Mouse (Mus musculus) bone marrow macrophage, adult 2 months (primary cell): ENCODE results near the gene Tsen2. TPM values are rescaled to one million over a fixed set of nuclear protein-coding genes. Genes with fewer than 3 reads are reported as not detected.

Experiments
- H3K27ac ChIP-seq: 2 replicates; pipeline ENCODE4 v1.5.1; 2012; ENCODE audit warnings: low read depth, low read length; ENCODE audit not compliant: insufficient read depth
- H3K4me1 ChIP-seq: 2 replicates; pipeline ENCODE4 v1.6.1; 2012; ENCODE audit warnings: low read length; ENCODE audit not compliant: control insufficient read depth, insufficient read depth
- H3K4me3 ChIP-seq: 2 replicates; pipeline ENCODE4 v1.5.1; 2012; ENCODE audit warnings: mild to moderate bottlenecking, low read length, moderate library complexity; ENCODE audit not compliant: insufficient read depth
- CTCF ChIP-seq: IDR thresholded peaks from 2 replicates; pipeline ENCODE4 v1.5.1; 2012; ENCODE audit warnings: low read depth, mild to moderate bottlenecking, low read length, moderate library complexity
- POLR2A ChIP-seq: IDR thresholded peaks from 2 replicates; pipeline ENCODE4 v1.6.1; 2012; ENCODE audit warnings: mild to moderate bottlenecking, low read depth, low read length, borderline replicate concordance
- polyA plus RNA-seq: library from polyadenylated mRNA; stranded (reverse); fragments of >200 nt; gene quantifications from 2 replicates; pipeline ENCODE4 v1.2.4, GENCODE M21; 2012; ENCODE audit not compliant: missing spikeins, insufficient read depth, insufficient read length

Gene Tsen2
- polyA plus RNA-seq, 1 experiment = 6.5 TPM

- H3K27ac ChIP-seq = no peak overlapping the region
- no peak overlapping the region for H3K4me3 ChIP-seq
- peaks cover 14% of the 10 kb centered on the region for H3K4me1 ChIP-seq
- TF ChIP-seq CTCF = no peak
- TF ChIP-seq POLR2A = no peak
Observed at GRCm38 (mm10) chr6:115513207-115513606, 31.3 kb upstream of the Tsen2 start.

DNA sequence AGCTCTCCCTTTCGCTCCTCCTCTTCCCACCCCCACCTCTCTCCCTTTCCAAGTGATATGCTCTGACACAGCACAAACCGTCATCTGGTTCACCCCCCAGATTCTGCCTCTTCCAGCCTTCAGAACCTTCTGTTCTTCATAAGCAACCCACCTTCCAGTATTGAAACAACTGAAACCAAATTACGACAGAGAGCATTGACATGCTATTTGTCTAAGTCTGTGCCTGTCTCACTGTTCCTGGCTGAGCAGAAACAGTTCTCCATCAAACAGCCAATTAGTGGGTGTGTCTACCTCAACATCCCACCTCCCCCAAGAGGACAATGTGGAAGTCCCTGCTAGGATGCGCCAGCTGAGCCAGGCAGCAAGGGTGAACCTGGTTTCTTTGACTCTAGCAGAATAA lies 26.6 kb upstream of the Tsen2 start:
- Histone ChIP-seq H3K4me1 (peaks cover 18% of the 10 kb centered on the region), H3K4me3 (no peak overlapping the region), H3K27ac (no peak overlapping the region)
- TF ChIP-seq CTCF (no peak), POLR2A (no peak)

DNA sequence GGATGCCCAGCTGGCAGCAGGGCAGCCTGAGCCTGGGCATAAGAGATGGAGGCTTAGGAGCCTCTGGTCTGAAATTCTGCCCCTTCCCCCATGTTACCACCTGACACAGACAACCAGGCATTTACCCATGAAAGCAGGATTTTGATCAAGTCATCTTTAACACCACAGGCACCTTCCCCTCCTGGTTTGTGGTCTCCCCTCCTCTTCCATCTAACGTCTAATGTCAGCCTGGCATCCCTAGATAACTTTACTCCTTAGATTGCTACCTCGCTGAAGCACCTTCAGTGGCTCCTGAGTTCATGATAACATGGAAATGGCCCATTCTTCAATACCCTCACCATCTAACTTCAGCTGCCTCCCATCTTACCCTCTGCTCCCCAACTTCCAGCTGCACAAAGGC lies 26.1 kb upstream of the Tsen2 start:
- Histone ChIP-seq H3K27ac (no peak overlapping the region), H3K4me3 (no peak overlapping the region), H3K4me1 (peaks cover 21% of the 10 kb centered on the region)
- TF ChIP-seq POLR2A (no peak), CTCF (no peak)

DNA sequence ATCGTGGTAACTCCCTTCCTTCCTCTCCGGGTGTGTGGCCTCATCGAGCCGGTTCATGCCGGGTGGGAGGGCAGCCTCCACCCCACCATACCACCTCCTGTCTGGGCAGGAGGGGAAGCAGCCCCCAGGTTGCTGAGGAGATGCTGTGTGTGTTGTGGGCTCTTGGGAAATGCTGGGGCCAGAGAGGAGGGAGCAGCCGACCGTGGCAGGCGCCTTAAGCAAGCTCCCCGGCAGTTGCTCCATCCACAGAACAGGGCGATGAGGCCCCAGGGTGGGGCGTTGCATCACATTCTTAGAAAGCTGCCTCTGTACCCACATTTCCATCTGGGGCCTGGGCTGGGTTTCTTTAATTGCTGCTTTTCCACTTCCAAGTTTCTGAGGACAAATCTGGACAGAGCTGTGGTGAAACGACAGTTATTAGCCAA lies 25.2 kb upstream of the Tsen2 start:
- TF ChIP-seq POLR2A (no peak), CTCF (no peak)
- no peak overlapping the region for H3K4me3 ChIP-seq
- no peak overlapping the region for H3K27ac ChIP-seq
- H3K4me1 ChIP-seq = peaks cover 23% of the 10 kb centered on the region

DNA sequence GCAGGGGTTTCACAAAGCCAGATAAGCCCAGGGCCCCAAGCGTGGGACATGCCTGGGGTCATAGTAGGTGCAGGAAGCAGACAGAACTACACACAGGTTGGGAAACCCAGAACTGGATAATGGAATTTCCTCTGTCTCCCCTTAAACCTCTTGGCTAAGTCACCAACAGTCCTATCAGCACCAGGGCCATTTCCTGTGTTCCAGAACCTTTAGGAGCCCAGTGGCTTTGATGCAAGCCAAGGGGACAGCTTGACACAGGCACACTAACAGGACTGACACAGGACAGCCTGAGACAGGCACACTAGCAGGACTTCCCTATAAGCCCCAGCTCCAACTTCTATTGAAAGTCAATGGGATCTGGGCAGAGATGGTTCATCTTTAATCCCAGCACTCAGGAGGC lies 22.5 kb upstream of the Tsen2 start:
- Histone ChIP-seq H3K4me1 (peaks cover 23% of the 10 kb centered on the region), H3K4me3 (no peak overlapping the region), H3K27ac (no peak overlapping the region)
- no peak for TF ChIP-seq POLR2A
- no peak for TF ChIP-seq CTCF

- no peak overlapping the region for H3K27ac ChIP-seq
- H3K4me1 ChIP-seq = peaks cover 23% of the 10 kb centered on the region
- H3K4me3 ChIP-seq = no peak overlapping the region
- TF ChIP-seq CTCF (no peak), POLR2A (no peak)
Observed at GRCm38 (mm10) chr6:115522691-115523146, 21.7 kb upstream of the Tsen2 start.

- no peak overlapping the region for H3K27ac ChIP-seq
- TF ChIP-seq CTCF = no peak
- no peak for TF ChIP-seq POLR2A
- H3K4me1 ChIP-seq = peaks cover 23% of the 10 kb centered on the region
- no peak overlapping the region for H3K4me3 ChIP-seq
Observed at GRCm38 (mm10) chr6:115523201-115523600, 21.3 kb upstream of the Tsen2 start.

GRCm38 (mm10) chr6:115524449-115524990 lies 19.9 kb upstream of the Tsen2 start:
- Histone ChIP-seq H3K4me1 (peaks cover 20% of the 10 kb centered on the region), H3K27ac (no peak overlapping the region)
- TF ChIP-seq CTCF = no peak
- TF ChIP-seq POLR2A = no peak

DNA sequence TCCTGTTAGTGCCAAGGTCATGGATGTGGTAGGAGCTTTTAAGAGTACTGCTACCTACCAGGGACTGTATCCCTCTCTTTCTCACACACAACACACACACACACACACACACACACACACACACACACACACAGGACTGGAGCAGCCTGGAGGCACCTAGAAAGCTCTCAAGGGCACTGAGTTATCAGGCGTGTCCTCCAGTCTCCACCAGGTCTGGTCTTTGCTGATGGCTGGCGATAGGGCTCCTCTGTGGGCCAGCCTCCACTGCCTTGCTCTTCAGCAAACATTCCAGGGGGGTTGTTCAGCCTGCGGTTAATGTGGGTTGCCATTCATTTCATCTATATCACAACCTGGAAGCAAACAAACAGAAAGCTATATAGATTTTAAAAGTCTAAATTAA lies 17.0 kb upstream of the Tsen2 start:
- Histone ChIP-seq H3K4me3 (no peak overlapping the region), H3K4me1 (peaks cover 7% of the 10 kb centered on the region; the same call in 1 of the 2 replicates), H3K27ac (no peak overlapping the region)
- TF ChIP-seq POLR2A (no peak), CTCF (no peak)

More at GRCm38 (mm10) chr6:115524449-115524990, 19.9 kb upstream of the Tsen2 start:
- no peak overlapping the region for H3K4me3 ChIP-seq

- Histone ChIP-seq H3K27ac (no peak overlapping the region), H3K4me3 (no peak overlapping the region), H3K4me1 (peaks cover 2% of the 10 kb centered on the region; the same call in 1 of the 2 replicates)
- TF ChIP-seq POLR2A (no peak), CTCF (no peak)
Observed at GRCm38 (mm10) chr6:115528372-115528771, 16.1 kb upstream of the Tsen2 start.
